Mouse (Mus musculus) CH12.LX (cell line): ENCODE measurements around the gene Tbc1d16. TPM values are rescaled to one million over a fixed set of nuclear protein-coding genes. Genes with fewer than 3 reads are reported as not detected.
A peak's percentile ranks its signal among the peaks of the same experiment; 100 is the strongest.

Source experiments
- DNase-seq: peaks from one replicate; pipeline ENCODE4 v3.0.0-alpha.2; 2013; ENCODE audit errors: extremely low read depth
- H3K27ac ChIP-seq: 2 replicates; pipeline ENCODE4 v1.5.1; 2012; ENCODE audit warnings: low read depth, mild to moderate bottlenecking, control low read depth, moderate library complexity; ENCODE audit not compliant: insufficient read depth
- H3K27me3 ChIP-seq: replicated peaks from 2 replicates; pipeline ENCODE3; 2012; ENCODE audit warnings: inconsistent platforms
- H3K36me3 ChIP-seq, 2 experiments: replicated peaks in 1 of 2; 2 replicates each; pipeline versions ENCODE3 to v1.6.1; 2012; ENCODE audit warnings: inconsistent platforms in 1 of 2, low read length in 1 of 2, mild to moderate bottlenecking in 1 of 2, mixed read lengths in 1 of 2, moderate library complexity in 1 of 2; ENCODE audit not compliant: control insufficient read depth in 1 of 2, insufficient read depth in 1 of 2
- H3K4me1 ChIP-seq, 2 experiments: 2 replicates each; pipeline ENCODE4 v1.6.1; 2012; ENCODE audit warnings: inconsistent platforms in 1 of 2, moderate library complexity in 1 of 2; ENCODE audit not compliant: insufficient read depth in 2 of 2, control insufficient read depth in 1 of 2
- H3K4me2 ChIP-seq: 2 replicates; pipeline ENCODE4 v1.6.1; 2012; ENCODE audit warnings: low read depth, mild to moderate bottlenecking, control low read depth; ENCODE audit not compliant: poor library complexity, insufficient read depth, severe bottlenecking
- H3K4me3 ChIP-seq, 3 experiments: fragments of 150-350 bp in 1 of 3; sonication (generic) in 1 of 3; replicated peaks in 1 of 3; 2 replicates each; pipeline versions ENCODE3 to v1.5.1; 2011 to 2012; ENCODE audit warnings: low read depth in 2 of 3, low read length in 2 of 3, mild to moderate bottlenecking in 2 of 3, moderate library complexity in 2 of 3, control low read depth in 1 of 3, improper control_type of control experiment in 1 of 3, inconsistent platforms in 1 of 3, mixed read lengths in 1 of 3; ENCODE audit not compliant: poor library complexity in 1 of 3
- H3K79me2 ChIP-seq: replicated peaks from 2 replicates; pipeline ENCODE4 v1.6.1; 2012; ENCODE audit warnings: mild to moderate bottlenecking, moderate library complexity; ENCODE audit not compliant: control insufficient read depth, poor library complexity, insufficient read depth, severe bottlenecking; ENCODE audit errors: extremely low read depth
- H3K9ac ChIP-seq: 2 replicates; pipeline ENCODE4 v1.6.1; 2012; ENCODE audit warnings: low read depth, mild to moderate bottlenecking, control low read depth, moderate library complexity; ENCODE audit not compliant: insufficient read depth
- H3K9me3 ChIP-seq: replicated peaks from 2 replicates; pipeline ENCODE3; 2012; ENCODE audit warnings: low read length, inconsistent platforms, mixed read lengths
- BHLHE40 ChIP-seq: IDR thresholded peaks from 2 replicates; pipeline ENCODE4 v1.6.1; 2011; ENCODE audit warnings: mild to moderate bottlenecking, low read depth, low read length, improper control_type of control experiment
- CHD1 ChIP-seq: IDR thresholded peaks from 2 replicates; pipeline ENCODE4 v1.6.1; 2012; ENCODE audit warnings: low read depth, low read length, improper control_type of control experiment, inconsistent platforms
- CTCF ChIP-seq, 2 experiments: IDR thresholded peaks in 1 of 2; conservative IDR thresholded peaks in 1 of 2; 2 replicates each; pipeline ENCODE4 v1.5.1; 2011 to 2012; ENCODE audit warnings: low read depth in 2 of 2, low read length in 2 of 2, improper control_type of control experiment in 1 of 2, inconsistent platforms in 1 of 2, mild to moderate bottlenecking in 1 of 2, moderate library complexity in 1 of 2
- ELF1 ChIP-seq: IDR thresholded peaks from 2 replicates; pipeline ENCODE4 v1.6.1; 2014; ENCODE audit warnings: low read depth, mild to moderate bottlenecking, inconsistent platforms, low read length, improper control_type of control experiment
- EP300 ChIP-seq: IDR thresholded peaks from 2 replicates; pipeline ENCODE4 v1.6.1; 2011; ENCODE audit warnings: low read length, improper control_type of control experiment
- ETS1 ChIP-seq: conservative IDR thresholded peaks from 2 replicates; pipeline ENCODE4 v1.6.1; 2012; ENCODE audit warnings: low read depth, mild to moderate bottlenecking, inconsistent platforms, low read length, improper control_type of control experiment, moderate library complexity
- GABPA ChIP-seq: IDR thresholded peaks from 2 replicates; pipeline ENCODE4 v1.6.1; 2012; ENCODE audit warnings: low read depth, low read length, improper control_type of control experiment, inconsistent platforms; ENCODE audit not compliant: insufficient replicate concordance
- HCFC1 ChIP-seq: IDR thresholded peaks from 2 replicates; pipeline ENCODE4 v1.6.1; 2012; ENCODE audit warnings: low read depth, mild to moderate bottlenecking, inconsistent platforms, low read length, improper control_type of control experiment
- IRF4 ChIP-seq: IDR thresholded peaks from 2 replicates; pipeline ENCODE4 v1.6.1; 2014; ENCODE audit warnings: low read depth, mild to moderate bottlenecking, inconsistent platforms, low read length, improper control_type of control experiment
- MAFK ChIP-seq: IDR thresholded peaks from 2 replicates; pipeline ENCODE4 v1.6.1; 2011; ENCODE audit warnings: low read length, improper control_type of control experiment; ENCODE audit not compliant: insufficient replicate concordance
- MEF2A ChIP-seq: IDR thresholded peaks from 2 replicates; pipeline ENCODE4 v1.6.1; 2014; ENCODE audit warnings: low read depth, mild to moderate bottlenecking, inconsistent platforms, low read length, improper control_type of control experiment, borderline replicate concordance
- MYC ChIP-seq: IDR thresholded peaks from 2 replicates; pipeline ENCODE4 v1.6.1; 2011; ENCODE audit warnings: low read depth, mild to moderate bottlenecking, improper control_type of control experiment, low read length
- PAX5 ChIP-seq: IDR thresholded peaks from 2 replicates; pipeline ENCODE4 v1.6.1; 2012; ENCODE audit warnings: low read length, inconsistent platforms, mixed read lengths
- RAD21 ChIP-seq: IDR thresholded peaks from 2 replicates; pipeline ENCODE4 v1.6.1; 2011; ENCODE audit warnings: low read depth, mild to moderate bottlenecking, low read length, improper control_type of control experiment, moderate library complexity
- RCOR1 ChIP-seq: conservative IDR thresholded peaks from 2 replicates; pipeline ENCODE4 v1.6.1; 2012; ENCODE audit warnings: low read depth, mild to moderate bottlenecking, inconsistent platforms, low read length, improper control_type of control experiment
- SIN3A ChIP-seq: IDR thresholded peaks from 2 replicates; pipeline ENCODE4 v1.6.1; 2012; ENCODE audit warnings: low read length, improper control_type of control experiment, inconsistent platforms
- SMC3 ChIP-seq: IDR thresholded peaks from 2 replicates; pipeline ENCODE4 v1.6.1; 2011; ENCODE audit warnings: low read depth, low read length, improper control_type of control experiment
- TCF12 ChIP-seq: IDR thresholded peaks from 2 replicates; pipeline ENCODE4 v1.6.1; 2014; ENCODE audit warnings: low read depth, mild to moderate bottlenecking, inconsistent platforms, low read length, improper control_type of control experiment
- UBTF ChIP-seq: IDR thresholded peaks from 2 replicates; pipeline ENCODE4 v1.6.1; 2012; ENCODE audit warnings: low read depth, mild to moderate bottlenecking, inconsistent platforms, low read length, improper control_type of control experiment, moderate library complexity
- USF1 ChIP-seq: IDR thresholded peaks from 2 replicates; pipeline ENCODE4 v1.6.1; 2014; ENCODE audit warnings: low read depth, mild to moderate bottlenecking, inconsistent platforms, low read length, improper control_type of control experiment
- ZNF384 ChIP-seq: IDR thresholded peaks from 2 replicates; pipeline ENCODE4 v1.6.1; 2012; ENCODE audit warnings: low read depth, low read length, improper control_type of control experiment, inconsistent platforms
- dilution Hi-C: fragments of 300-500 bp; cut with MboI; formaldehyde crosslinking; loops from 2 replicates; pipeline ENCODE4 v1.14.3; 2020; ENCODE audit warnings: low sequenced_read_pairs; ENCODE audit not compliant: extremely low pct_unique_long_range_greater_than_20kb, extremely low pct_ligation_motif_present
- in situ Hi-C: fragments of 300-500 bp; cut with MboI; formaldehyde crosslinking; loops from 3 replicates; pipeline ENCODE4 v1.14.3; 2019; ENCODE audit warnings: low sequenced_read_pairs, low pct_ligation_motif_present, low pct_unique_long_range_greater_than_20kb, mixed read lengths
- polyA plus RNA-seq: library from polyadenylated mRNA; unstranded; fragments of >175 nt; gene quantifications from 2 replicates; pipeline ENCODE4 v1.2.1, GENCODE M21; 2012; ENCODE audit warnings: low read depth; ENCODE audit not compliant: insufficient read length
- total RNA-seq, 2 experiments: library from RNA; depleted of rRNA; stranded (reverse); fragments of 300-350 nt in 1 of 2; fragments of >200 nt in 1 of 2; gene quantifications; 2 replicates each; pipeline ENCODE4 v1.2.3; 2012 to 2014

Gene Tbc1d16
- total and polyA plus RNA-seq, 3 experiments: 0.79 to 15.9 (median 2.7) TPM

DNA sequence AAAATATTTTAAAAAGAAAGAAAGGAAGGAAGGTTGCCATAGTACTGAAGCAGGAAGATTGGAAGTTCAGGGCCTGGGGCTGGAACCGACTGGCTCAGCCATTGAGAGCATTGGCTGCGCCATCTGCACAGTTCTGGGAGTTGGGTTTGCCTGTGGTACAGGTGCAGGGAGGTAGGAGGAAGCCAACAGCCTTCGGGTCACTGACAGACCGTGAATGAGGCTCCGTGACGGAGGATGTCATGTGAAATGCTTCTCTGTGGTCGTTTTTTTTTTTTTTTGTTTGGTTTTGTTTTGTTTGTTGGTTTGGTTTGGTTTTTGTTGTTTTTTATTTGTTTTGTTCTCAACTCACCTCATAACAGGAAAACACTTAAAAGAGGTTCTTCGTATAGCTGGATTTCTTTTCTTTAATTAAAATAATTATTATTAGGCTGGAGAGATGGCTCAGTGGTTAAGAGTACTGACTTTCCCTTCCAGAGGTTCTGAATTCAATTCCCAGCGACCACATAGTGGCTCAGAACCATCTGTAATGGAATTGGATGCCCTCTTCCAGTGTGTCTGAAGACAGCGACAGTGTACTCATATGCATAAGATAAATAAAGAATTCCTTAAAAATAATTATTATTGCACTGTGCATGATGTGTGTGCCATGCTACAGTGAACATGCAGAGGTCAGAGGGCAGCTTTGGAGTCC, 119.6 kb downstream of the Tbc1d16 start:
- Histone ChIP-seq H3K27ac (no peak overlapping the region), H3K36me3 (no peaks in the 10 kb centered on the region), H3K9me3 (peaks cover 4% of the 10 kb centered on the region), H3K4me3 (no peak overlapping the region), H3K27me3 (peaks cover 4% of the 10 kb centered on the region)
- in situ Hi-C loops: no loop called here
- DNase-seq: no peak
- no peak for TF ChIP-seq USF1
- no peak for TF ChIP-seq MYC
- TF ChIP-seq EP300: peak; percentile 62; the same call in 1 of the 2 replicates
- TF ChIP-seq ZNF384: peak; percentile 94
- peak; percentile 65; the same call in 1 of the 2 replicates for TF ChIP-seq TCF12
- TF ChIP-seq MAFK: 0 out of 2 replicates have a peak, but pooled peaks have one; percentile 24
- 0 out of 2 replicates have a peak, but pooled peaks have one; percentile 14 for TF ChIP-seq HCFC1
- TF ChIP-seq SIN3A: peak; percentile 60; the same call in 1 of the 2 replicates
- 0 out of 2 replicates have a peak, but pooled peaks have one; percentile 51 for TF ChIP-seq CHD1
- TF ChIP-seq BHLHE40: peak; percentile 84
- no peak for TF ChIP-seq PAX5
- no peak for TF ChIP-seq RAD21
- 0 out of 2 replicates have a peak, but pooled peaks have one; percentile 29 for TF ChIP-seq ETS1
- 0 out of 2 replicates have a peak, but pooled peaks have one; percentile 7 for TF ChIP-seq UBTF
- TF ChIP-seq MEF2A: 0 out of 2 replicates have a peak, but pooled peaks have one; percentile 6
- TF ChIP-seq, all 38 proteins: peak for 11
- no peaks in the 10 kb centered on the region for H3K79me2 ChIP-seq
- peaks cover 30 to 60% of the 10 kb centered on the region in 2 experiments for H3K4me1 ChIP-seq
- H3K9ac ChIP-seq: no peak overlapping the region
- dilution Hi-C loops: no loop called here
- H3K4me2 ChIP-seq: peak overlapping the region; percentile 14; the same call in 1 of the 2 replicates

DNA sequence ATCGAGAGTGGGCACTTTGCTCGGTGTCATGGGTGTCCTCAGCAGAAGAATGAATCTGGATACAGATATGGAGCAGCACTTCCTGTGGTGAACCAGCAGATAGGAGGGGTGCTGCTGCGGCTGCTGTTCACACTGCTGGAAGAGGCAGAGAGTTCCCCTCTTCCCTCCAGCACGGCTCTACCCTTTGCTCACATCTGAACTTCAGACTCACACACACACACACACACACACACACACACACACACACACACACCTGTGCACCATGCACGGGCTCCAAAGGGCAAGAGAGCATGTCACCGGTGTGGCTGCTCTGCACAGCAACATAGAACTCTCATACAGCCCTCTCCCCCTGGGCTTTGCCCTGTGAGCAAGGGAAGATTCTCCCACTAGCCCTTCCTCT, 122.0 kb downstream of the Tbc1d16 start:
- in situ Hi-C loops (no loop called here), dilution Hi-C loops (no loop called here)
- no peak overlapping the region for H3K4me2 ChIP-seq
- H3K9ac ChIP-seq: no peak overlapping the region
- no peaks in the 10 kb centered on the region for H3K79me2 ChIP-seq
- H3K27ac ChIP-seq: no peak overlapping the region
- H3K4me1 ChIP-seq: peaks cover 26 to 60% of the 10 kb centered on the region in 2 experiments
- H3K4me3 ChIP-seq: no peak overlapping the region
- H3K27me3 ChIP-seq: peaks cover 4% of the 10 kb centered on the region
- no peaks in the 10 kb centered on the region for H3K36me3 ChIP-seq
- no peak for TF ChIP-seq UBTF
- no peak for TF ChIP-seq ZNF384
- no peak for TF ChIP-seq ELF1
- TF ChIP-seq CTCF (conservative IDR thresholded peaks at IDR 0.05 in 1 of 2, IDR thresholded peaks at IDR 0.05 in 1 of 2; ENCODE audit: low read depth in 2 of 2, low read length in 2 of 2): no peak
- no peak for TF ChIP-seq RCOR1
- TF ChIP-seq CHD1: no peak
- TF ChIP-seq SMC3: no peak
- no peak for TF ChIP-seq IRF4
- TF ChIP-seq EP300: no peak
- no peak for TF ChIP-seq MAFK
- no peak for TF ChIP-seq GABPA
- TF ChIP-seq, all 38 proteins: peak for 0
- H3K9me3 ChIP-seq: peaks cover 2% of the 10 kb centered on the region
- no peak for DNase-seq
